1 mouse cellular context compared by ENCODE assay signal in the genomic region with DNA sequence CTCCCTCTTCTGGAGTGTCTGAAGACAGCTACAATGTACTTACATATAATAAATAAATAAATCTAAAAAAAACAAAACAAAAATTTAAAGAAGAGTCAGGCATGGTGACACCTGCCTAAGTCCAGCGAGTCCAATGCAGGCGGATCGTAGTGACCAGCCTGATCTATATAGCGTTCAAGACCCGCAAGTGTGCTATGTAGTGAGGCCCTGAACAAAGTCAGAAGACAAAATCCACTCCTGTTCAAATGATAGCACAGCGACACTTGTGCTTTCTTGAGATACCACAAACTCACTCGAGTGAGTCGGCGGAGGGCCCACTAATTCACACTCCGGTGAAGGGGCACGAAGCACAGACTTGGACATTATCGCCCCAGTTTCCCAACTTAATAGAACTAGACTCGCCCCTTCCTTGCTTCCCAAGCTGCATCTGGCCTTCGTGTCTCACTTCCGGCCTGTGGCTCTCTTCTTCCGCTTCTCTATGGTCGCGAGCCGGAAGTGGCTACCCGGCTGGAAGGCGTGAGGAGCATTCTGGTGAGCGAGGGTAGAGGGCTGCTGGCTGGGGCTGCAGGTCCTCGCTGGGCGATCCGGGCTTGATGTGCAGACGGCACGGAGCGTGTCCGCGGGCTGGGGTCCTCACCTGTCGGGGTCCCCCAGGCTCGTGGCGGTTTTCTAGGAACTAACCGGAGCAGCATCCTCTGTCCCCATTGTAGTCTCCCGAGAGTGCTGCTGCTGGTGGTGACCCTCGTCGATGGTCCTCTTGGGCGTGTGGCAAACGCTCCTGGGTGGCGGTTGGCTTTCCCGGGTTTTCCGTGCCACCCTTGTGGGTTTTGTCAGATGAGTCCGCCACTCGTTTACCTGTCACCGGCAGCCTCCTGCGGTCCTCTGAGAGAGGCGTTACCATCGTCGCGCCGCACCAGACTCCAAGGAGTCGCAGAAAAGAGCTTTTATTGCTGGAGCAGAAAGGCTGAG.
TF ChIP-seq lines count a peak whose summit lies in the region.

Gene Thoc5 (plus strand): TSS at position 473 of the 969 bp plus-strand sequence.

TF ChIP-seq in MEL, 35 proteins besides CTCF, POLR2A, EP300 and RAD21 (continued from another document):
- TF ChIP-seq TBP (IDR thresholded peaks at IDR 0.05; ENCODE audit: low read depth, low read length) (peak; percentile 92), E2F4 (IDR thresholded peaks at IDR 0.05; ENCODE audit: borderline replicate concordance, low read depth, low read length) (no peak; the same call in 1 of the 2 replicates), MXI1 (IDR thresholded peaks at IDR 0.05; ENCODE audit: low read depth, low read length) (peak; percentile 97), HCFC1 (IDR thresholded peaks at IDR 0.05; ENCODE audit: low read depth, low read length) (peak; percentile 94), TAL1 (IDR thresholded peaks at IDR 0.05; ENCODE audit: low read length) (no peak), USF1 (IDR thresholded peaks at IDR 0.05; ENCODE audit: low read depth, low read length) (peak; percentile 17; the same call in 1 of the 2 replicates), NELFE (IDR thresholded peaks at IDR 0.05; ENCODE audit: low read depth, low read length) (peak; percentile 97), MYB (IDR thresholded peaks at IDR 0.05; ENCODE audit: low read depth, low read length) (no peak), ZMIZ1 (IDR thresholded peaks at IDR 0.05; ENCODE audit: low read depth, low read length) (peak; percentile 94), POLR2AphosphoS2 (IDR thresholded peaks at IDR 0.05; ENCODE audit: low read length) (peak; percentile 99)
TF ChIP-seq in MEL: peak in this region for 18.
